Mouse (Mus musculus) large intestine, adult 2 months (tissue): ENCODE data around the gene Psme3. TPM values are rescaled to one million over a fixed set of nuclear protein-coding genes. Genes with fewer than 3 reads are reported as not detected.

Experiments used
- DNase-seq: peaks from one replicate; pipeline ENCODE4 v3.0.0-alpha.2; 2012; ENCODE audit warnings: low read depth, low spot score
- WGBS: fragments of 180-500 bp; shearing (Covaris S2); methylation state at CpG from one replicate; pipeline ENCODE4 v1.1.7; 2018; 5-methylcytosine and 5-hydroxymethylcytosine counted together
- polyA plus RNA-seq: library from polyadenylated mRNA; depleted of rRNA; stranded (reverse); fragments of >200 nt; gene quantifications from 2 replicates; pipeline ENCODE4 v1.2.3, GENCODE M21; 2012; rRNA removed

The Psme3 gene
- polyA plus RNA-seq: 52.4 and 56.6 TPM in 2 replicates

GRCm38 (mm10) chr11:101315665-101316500, at the start of gene Psme3:
Gene Psme3, plus strand, starts transcription at chr11:101316213.
- peak; percentile 84 for DNase-seq
- WGBS: under 1% methylated on average over 62 of the region's 62 CpGs

DNA sequence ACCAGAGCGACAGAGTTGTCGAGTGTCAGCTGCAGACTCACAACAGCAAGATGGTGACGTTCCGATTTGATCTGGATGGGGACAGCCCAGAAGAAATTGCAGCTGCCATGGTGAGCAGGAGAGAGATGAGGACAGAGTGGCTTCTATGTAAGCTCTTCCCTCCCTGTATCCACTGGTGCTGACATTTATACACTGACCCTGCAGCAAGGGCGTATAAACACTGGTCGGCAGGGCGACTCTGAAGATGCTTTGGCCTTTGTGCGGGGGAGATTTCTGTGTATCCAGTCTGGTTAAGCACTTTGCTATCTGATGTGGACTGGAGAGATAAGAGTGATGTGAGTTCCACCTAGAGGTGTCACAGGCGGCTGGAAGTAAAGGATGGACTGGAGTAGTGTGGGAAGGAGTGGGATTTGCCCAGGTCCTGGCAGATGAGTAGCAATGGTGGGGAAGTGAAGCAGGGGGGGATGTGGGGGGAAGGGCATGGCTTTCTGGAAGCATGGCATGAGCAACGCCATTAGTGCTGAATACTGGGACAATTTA, 46.4 kb upstream of the Psme3 start:
- WGBS: 44% methylated on average over 10 of the region's 10 CpGs
- no peak for DNase-seq

- DNase-seq: no peak
- WGBS: 81% methylated on average over 3 of the region's 3 CpGs
Observed at GRCm38 (mm10) chr11:101272446-101272845, 43.6 kb upstream of the Psme3 start.

GRCm38 (mm10) chr11:101275309-101275708, 40.7 kb upstream of the Psme3 start:
- DNase-seq: no peak
- WGBS: 66% methylated on average over 4 of the region's 4 CpGs

- 45% methylated on average over 27 of the region's 27 CpGs for WGBS
Observed at GRCm38 (mm10) chr11:101276319-101277070, 39.5 kb upstream of the Psme3 start.

DNA sequence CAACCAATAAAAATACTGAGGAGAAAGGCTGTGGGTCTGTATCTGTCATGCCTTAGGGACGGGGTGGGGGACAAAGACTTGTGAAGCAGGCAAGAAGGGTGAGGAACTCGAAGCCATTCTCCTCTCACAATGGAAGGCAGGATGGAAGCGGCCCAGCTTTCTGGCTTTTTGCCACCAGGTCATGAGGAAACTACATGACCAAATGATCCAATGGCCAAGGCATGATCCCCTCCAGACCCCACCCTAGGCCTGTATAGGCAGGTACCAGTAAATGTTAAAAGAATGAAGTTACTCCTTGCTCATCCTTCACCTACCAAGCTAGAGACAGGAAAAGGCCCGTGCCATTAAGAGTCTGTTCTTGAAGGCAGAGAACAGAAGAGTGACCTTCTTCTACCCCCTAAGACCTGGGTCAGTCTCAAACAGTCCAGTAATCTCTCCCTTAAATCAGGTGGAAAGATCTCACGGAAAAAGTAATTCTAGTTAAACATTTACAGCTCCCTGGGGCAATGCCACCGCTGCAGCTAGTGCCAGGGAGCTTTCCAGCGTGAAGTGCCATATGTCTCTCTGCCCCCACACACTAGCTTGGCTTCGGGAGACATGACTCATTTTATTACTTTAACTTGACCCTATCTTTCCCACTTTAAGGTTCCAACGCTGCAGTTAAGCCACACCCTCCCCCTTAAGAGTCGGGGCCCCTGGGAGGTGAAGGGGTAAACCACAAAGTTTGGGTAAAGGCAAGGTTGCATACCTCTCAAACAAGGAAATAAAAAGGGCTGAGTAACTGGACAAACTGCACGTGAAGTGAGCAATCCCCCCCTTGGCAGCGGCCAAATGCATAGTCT, 38.4 kb upstream of the Psme3 start:
- WGBS: 25% methylated on average over 12 of the region's 12 CpGs
- peak; percentile 85 for DNase-seq

More at GRCm38 (mm10) chr11:101276319-101277070, 39.5 kb upstream of the Psme3 start:
- DNase-seq: no peak

DNA sequence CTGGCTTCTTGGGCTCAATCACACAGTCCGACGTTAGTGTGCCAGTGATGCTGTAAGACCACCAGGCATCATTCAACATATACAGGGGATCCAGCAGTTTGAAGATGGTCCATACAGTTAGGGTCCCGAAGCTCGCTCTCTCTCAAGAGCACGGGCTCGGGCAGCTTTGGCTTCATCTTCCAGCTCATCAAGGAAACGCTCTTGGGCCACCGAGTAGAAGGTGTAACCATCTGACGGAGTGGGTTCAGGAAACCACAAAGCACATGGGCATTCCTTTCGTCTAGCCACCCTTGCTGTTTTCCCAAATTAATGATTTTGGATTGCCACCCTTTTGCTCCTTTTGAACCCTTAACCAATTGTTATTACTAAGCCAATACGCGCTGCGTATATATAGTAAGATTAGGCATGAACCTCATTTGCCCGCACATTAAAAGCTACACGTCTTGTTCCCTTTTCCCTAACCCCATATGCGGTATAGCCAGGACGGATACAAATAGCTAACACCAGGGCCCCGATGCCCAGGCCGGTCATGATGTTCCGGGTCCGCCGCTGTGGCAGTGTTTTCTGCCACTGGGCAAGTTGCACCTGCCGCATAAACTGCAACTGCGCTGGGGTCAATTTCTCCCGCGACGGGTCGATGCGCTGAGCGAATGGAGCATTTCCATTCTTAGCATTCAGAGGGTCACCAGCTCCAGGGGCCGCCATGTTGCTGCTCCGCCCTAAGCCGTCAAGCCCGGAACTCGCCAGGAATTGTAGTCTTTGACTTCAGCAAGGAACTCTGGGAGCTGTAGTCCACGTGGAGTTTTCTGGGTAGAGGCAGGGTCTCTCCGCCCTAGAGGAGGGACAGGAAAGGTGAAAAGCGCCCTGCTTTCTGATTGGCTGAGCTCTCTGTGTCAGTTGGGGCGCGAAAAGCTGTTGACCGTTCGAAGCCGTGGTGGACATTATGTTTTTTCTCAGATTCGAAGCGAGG, 37.5 kb upstream of the Psme3 start, which contains the start of the genes Cntd1 and Coa3:
Cntd1 (plus strand) TSS at position 790 of the 970 bp plus-strand sequence.
Coa3 (minus strand) TSS at position 892 of the 970 bp plus-strand sequence.
- DNase-seq: peak; percentile 93
- WGBS: 2% methylated on average over 45 of the region's 45 CpGs

GRCm38 (mm10) chr11:101279193-101279569, 36.8 kb upstream of the Psme3 start:
- 46% methylated on average over 14 of the region's 14 CpGs for WGBS
- DNase-seq: no peak

- DNase-seq: no peak
Observed at GRCm38 (mm10) chr11:101280837-101281236, 35.2 kb upstream of the Psme3 start.

GRCm38 (mm10) chr11:101282896-101283295, 33.1 kb upstream of the Psme3 start:
- 11% methylated on average over 5 of the region's 5 CpGs for WGBS
- no peak for DNase-seq

More at GRCm38 (mm10) chr11:101280837-101281236, 35.2 kb upstream of the Psme3 start:
- WGBS: 44% methylated on average over 7 of the region's 7 CpGs

DNA sequence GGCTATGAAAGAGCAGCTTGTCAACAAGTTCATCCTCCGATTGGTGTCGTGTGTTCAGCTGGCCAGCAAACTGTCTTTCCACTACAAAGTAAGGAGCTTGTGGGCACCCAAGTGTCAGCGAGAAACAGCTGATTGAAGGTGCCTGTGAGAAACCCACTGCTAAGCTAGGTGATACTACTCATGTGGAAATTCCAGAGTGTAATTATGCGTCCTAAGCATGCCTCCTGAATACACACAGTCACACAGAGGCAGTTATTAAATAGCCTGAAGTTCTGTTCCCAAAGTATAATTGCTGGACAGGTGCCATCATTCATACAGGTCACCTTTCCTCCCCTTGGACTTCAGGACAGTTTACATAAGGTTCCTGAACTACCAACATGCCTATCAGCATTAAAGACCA, 32.2 kb upstream of the Psme3 start:
- no peak for DNase-seq
- WGBS: 27% methylated on average over 4 of the region's 4 CpGs

DNA sequence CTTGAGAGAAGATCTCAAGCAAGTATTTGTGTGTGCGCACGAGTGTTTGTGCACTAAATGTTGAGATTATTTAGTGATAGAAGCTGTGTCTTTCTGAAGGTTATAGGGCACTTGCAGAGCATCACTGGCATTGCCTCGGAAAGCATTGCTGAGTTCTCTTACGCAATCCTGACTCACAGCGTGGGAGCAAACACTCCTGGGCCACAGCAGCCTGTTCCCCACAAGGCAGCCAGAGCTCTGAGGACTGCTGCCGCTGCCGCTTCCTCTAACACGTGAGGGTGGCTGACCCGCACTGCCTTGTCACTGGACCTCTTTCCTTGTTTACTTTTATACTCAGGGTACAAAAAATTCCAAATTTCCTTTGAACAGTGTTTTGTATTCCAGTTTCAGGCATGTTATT, 28.7 kb upstream of the Psme3 start:
- 71% methylated on average over 9 of the region's 9 CpGs for WGBS
- DNase-seq: no peak

GRCm38 (mm10) chr11:101291231-101291630, 24.8 kb upstream of the Psme3 start:
- WGBS: 93% methylated on average over 8 of the region's 8 CpGs
- no peak for DNase-seq

GRCm38 (mm10) chr11:101295191-101295590, 20.8 kb upstream of the Psme3 start:
- no peak for DNase-seq
- WGBS: 92% methylated on average over 8 of the region's 8 CpGs

DNA sequence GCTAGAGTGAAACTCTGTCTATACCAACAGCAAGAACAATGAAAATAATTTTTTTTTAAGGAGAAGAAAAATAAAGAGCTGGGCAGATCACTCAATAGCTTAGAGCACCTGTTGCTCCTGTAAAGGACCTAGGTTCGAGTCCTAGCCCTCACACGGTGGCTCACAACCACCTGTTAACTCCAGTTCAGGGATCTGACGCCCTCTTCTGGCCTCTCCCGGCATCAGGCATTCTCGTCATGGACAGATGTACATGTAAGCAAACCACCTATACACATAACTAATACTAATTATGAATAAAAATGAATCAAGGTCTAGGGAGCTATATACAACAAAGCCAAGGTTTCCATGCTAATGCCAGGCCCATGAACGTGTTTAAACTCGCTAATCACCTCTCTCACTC, 15.1 kb upstream of the Psme3 start:
- WGBS: 55% methylated on average over 7 of the region's 7 CpGs
- DNase-seq: no peak

GRCm38 (mm10) chr11:101301299-101302003, 14.6 kb upstream of the Psme3 start:
- WGBS: 5% methylated on average over 26 of the region's 26 CpGs
- no peak for DNase-seq

GRCm38 (mm10) chr11:101302004-101302798, 13.8 kb upstream of the Psme3 start, which contains the start of gene Becn1:
Gene Becn1, minus strand, starts transcription at chr11:101302286.
- peak; percentile 88 for DNase-seq
- WGBS: 5% methylated on average over 39 of the region's 39 CpGs
